Mouse (Mus musculus): ENCODE results near the gene Papolb.

DNA sequence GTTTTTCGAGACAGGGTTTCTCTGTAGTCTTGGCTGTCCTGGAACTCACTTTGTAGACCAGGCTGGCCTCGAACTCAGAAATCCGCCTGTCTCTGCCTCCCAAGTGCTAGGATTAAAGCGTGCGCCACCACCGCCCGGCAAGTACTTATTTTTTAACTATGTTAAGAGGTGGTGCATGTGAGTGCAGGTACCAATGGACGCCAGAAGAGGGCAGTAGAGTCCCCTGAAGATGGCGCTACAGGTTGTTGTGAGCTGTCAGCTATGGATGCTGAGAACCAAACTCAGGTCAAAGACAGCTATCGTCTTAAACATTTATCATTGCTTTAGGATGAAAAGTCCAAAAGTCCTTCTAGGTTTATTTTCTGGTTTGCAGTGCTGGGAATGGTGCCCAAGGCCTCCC, 48.3 kb upstream of the Papolb start:
- TF ChIP-seq POLR2A (IDR thresholded peaks at IDR 0.05; ENCODE audit: low read depth, low read length) (no peak), CTCF (IDR thresholded peaks at IDR 0.05; ENCODE audit: extremely low read depth, insufficient read depth, insufficient read length, insufficient replicate concordance) (no peak)

Data from spleen, adult 2 months (tissue).